Mouse (Mus musculus) C2C12 (cell line): ENCODE measurements around the gene Smarca4.

ENCODE experiments used
- CTCF ChIP-seq: IDR thresholded peaks from one replicate; pipeline ENCODE4 v1.5.1; 2011; ENCODE audit not compliant: control insufficient read depth, insufficient read depth, insufficient read length
- MAX ChIP-seq: IDR thresholded peaks from one replicate; pipeline ENCODE4 v1.6.1; 2011; ENCODE audit warnings: mild to moderate bottlenecking, control low read depth
- MYOD1 ChIP-seq: IDR thresholded peaks from one replicate; pipeline ENCODE4 v1.6.1; 2011; ENCODE audit warnings: low read depth; ENCODE audit not compliant: control insufficient read depth, insufficient read length
- MYOG ChIP-seq: IDR thresholded peaks from one replicate; pipeline ENCODE4 v1.6.1; 2011; ENCODE audit not compliant: control insufficient read depth, insufficient read length; ENCODE audit errors: extremely low read depth

GRCm38 (mm10) chr9:21589538-21589937 is 26.4 kb upstream of the Smarca4 start:
- TF ChIP-seq CTCF (no peak), MAX (no peak), MYOG (no peak), MYOD1 (no peak)
